Mouse (Mus musculus) lung, embryonic 16.5 days (tissue): ENCODE data around the gene Pip4k2b. TPM values are rescaled to one million over a fixed set of nuclear protein-coding genes. Genes with fewer than 3 reads are reported as not detected.
"Not testable (repeated sequence)": the region's sequence is repeated elsewhere in the genome, so short reads cannot be mapped to it uniquely, and the experiment has no call there.

Source experiments
- ATAC-seq: fragments of 200-750 bp; cut with Nextera tagmentation; 2 replicates; pipeline ENCODE4 v1.8.0; 2017; ENCODE audit warnings: low read depth, mild to moderate bottlenecking, moderate library complexity
- H3K27ac ChIP-seq: fragments of 300-500 bp; sonication (generic); 2 replicates; pipeline ENCODE4 v1.5.1; 2014; ENCODE audit warnings: mild to moderate bottlenecking, control low read depth, low read length
- H3K27me3 ChIP-seq: fragments of 300-500 bp; sonication (generic); 2 replicates; pipeline ENCODE4 v1.6.1; 2014; ENCODE audit warnings: low read depth, low read length, mixed read lengths; ENCODE audit not compliant: control insufficient read depth, insufficient read depth
- H3K36me3 ChIP-seq: fragments of 300-500 bp; sonication (generic); 2 replicates; pipeline ENCODE4 v1.6.1; 2014; ENCODE audit warnings: low read length; ENCODE audit not compliant: control insufficient read depth, insufficient read depth
- H3K4me1 ChIP-seq: fragments of 300-500 bp; sonication (generic); replicated peaks from 2 replicates; pipeline ENCODE4 v1.6.1; 2014; ENCODE audit warnings: low read length, mixed read lengths; ENCODE audit not compliant: control insufficient read depth, insufficient read depth
- H3K4me2 ChIP-seq: fragments of 300-500 bp; sonication (generic); 2 replicates; pipeline ENCODE4 v1.6.1; 2014; ENCODE audit warnings: low read depth, low read length, control low read depth
- H3K4me3 ChIP-seq: fragments of 300-500 bp; sonication (generic); 2 replicates; pipeline ENCODE4 v1.5.1; 2014; ENCODE audit warnings: mild to moderate bottlenecking, low read length, control low read depth
- H3K9ac ChIP-seq: fragments of 300-500 bp; sonication (generic); 2 replicates; pipeline ENCODE4 v1.6.1; 2014; ENCODE audit warnings: low read length, control low read depth
- H3K9me3 ChIP-seq: fragments of 300-500 bp; sonication (generic); 2 replicates; pipeline ENCODE4 v1.6.1; 2016; ENCODE audit warnings: low read length; ENCODE audit not compliant: control insufficient read depth
- WGBS: fragments of 180-500 bp; shearing (Covaris S2); extraction: QIAGEN DNeasy Blood & Tissue Kit; methylation state at CpG from one replicate; pipeline ENCODE4 v1.1.7; 2014; 5-methylcytosine and 5-hydroxymethylcytosine counted together
- polyA plus RNA-seq: library from polyadenylated mRNA; unstranded; fragments of >200 nt; fragmentation: Nextera tagmentation; extraction: Ambion mirVana; gene quantifications from 2 replicates; pipeline ENCODE4 v1.2.1, GENCODE M21; 2015

The Pip4k2b gene
- polyA plus RNA-seq, 1 experiment from 2014 or later: 1.3 TPM

- H3K27me3 ChIP-seq: no peaks in the 10 kb centered on the region
- peak; percentile 47; the same call in 1 of the 2 replicates for ATAC-seq
- no peak overlapping the region for H3K4me2 ChIP-seq
- H3K4me1 ChIP-seq: no peaks in the 10 kb centered on the region
- no peaks in the 10 kb centered on the region for H3K9me3 ChIP-seq
- peaks cover 32% of the 10 kb centered on the region for H3K36me3 ChIP-seq
- H3K4me3 ChIP-seq: no peak overlapping the region
- no peak overlapping the region for H3K27ac ChIP-seq
- 79% methylated on average over 14 of the region's 14 CpGs for WGBS
- H3K9ac ChIP-seq: no peak overlapping the region
These were observed 29.4 kb downstream of the Pip4k2b start for GRCm38 (mm10) chr11:97714784-97715760.

- no peak overlapping the region for H3K27ac ChIP-seq
- no peaks in the 10 kb centered on the region for H3K27me3 ChIP-seq
- no peak overlapping the region for H3K4me2 ChIP-seq
- WGBS: 98% methylated on average over 3 of the region's 3 CpGs
- H3K4me3 ChIP-seq: no peak overlapping the region
- peaks cover 29% of the 10 kb centered on the region for H3K36me3 ChIP-seq
- no peak for ATAC-seq
- H3K9me3 ChIP-seq: no peaks in the 10 kb centered on the region
- no peak overlapping the region for H3K9ac ChIP-seq
- H3K4me1 ChIP-seq: no peaks in the 10 kb centered on the region
These were observed 30.1 kb downstream of the Pip4k2b start for GRCm38 (mm10) chr11:97714356-97714755.

- 75% methylated on average over 8 of the region's 8 CpGs for WGBS
- H3K9me3 ChIP-seq: no peaks in the 10 kb centered on the region
- no peak overlapping the region for H3K27ac ChIP-seq
These were observed 30.6 kb downstream of the Pip4k2b start for GRCm38 (mm10) chr11:97713896-97714295.

GRCm38 (mm10) chr11:97712286-97712685 is 32.2 kb downstream of the Pip4k2b start:
- no peak overlapping the region for H3K27ac ChIP-seq
- ATAC-seq: no peak
- 83% methylated on average over 15 of the region's 15 CpGs for WGBS
- no peaks in the 10 kb centered on the region for H3K27me3 ChIP-seq
- H3K36me3 ChIP-seq: peaks cover 29% of the 10 kb centered on the region
- H3K9me3 ChIP-seq: no peaks in the 10 kb centered on the region
- no peaks in the 10 kb centered on the region for H3K4me1 ChIP-seq
- H3K9ac ChIP-seq: no peak overlapping the region
- H3K4me2 ChIP-seq: no peak overlapping the region
- no peak overlapping the region for H3K4me3 ChIP-seq

More at GRCm38 (mm10) chr11:97713896-97714295, 30.6 kb downstream of the Pip4k2b start:
- Histone ChIP-seq H3K4me2 (no peak overlapping the region), H3K4me1 (no peaks in the 10 kb centered on the region), H3K9ac (no peak overlapping the region), H3K4me3 (no peak overlapping the region), H3K36me3 (peaks cover 32% of the 10 kb centered on the region), H3K27me3 (no peaks in the 10 kb centered on the region)
- ATAC-seq: no peak

GRCm38 (mm10) chr11:97711200-97711900 is 33.2 kb downstream of the Pip4k2b start:
- ATAC-seq: no peak
- no peaks in the 10 kb centered on the region for H3K4me1 ChIP-seq
- H3K4me3 ChIP-seq: no peak overlapping the region
- WGBS: 72% methylated on average over 13 of the region's 13 CpGs
- no peak overlapping the region for H3K9ac ChIP-seq
- H3K27me3 ChIP-seq: no peaks in the 10 kb centered on the region
- no peak overlapping the region for H3K4me2 ChIP-seq
- H3K9me3 ChIP-seq: no peaks in the 10 kb centered on the region
- peaks cover 35% of the 10 kb centered on the region for H3K36me3 ChIP-seq
- no peak overlapping the region for H3K27ac ChIP-seq

GRCm38 (mm10) chr11:97710067-97710466 is 34.4 kb downstream of the Pip4k2b start:
- not testable (repeated sequence) for H3K4me3 ChIP-seq, H3K4me2 ChIP-seq, H3K9me3 ChIP-seq, H3K9ac ChIP-seq, H3K4me1 ChIP-seq, H3K27ac ChIP-seq, ATAC-seq, H3K27me3 ChIP-seq
- 78% methylated on average over 2 of the region's 2 CpGs for WGBS
- peaks cover 38% of the 10 kb centered on the region for H3K36me3 ChIP-seq

GRCm38 (mm10) chr11:97703039-97703826 is 41.3 kb downstream of the Pip4k2b start, which contains the start of gene Psmb3:
Gene Psmb3 (plus strand): TSS chr11:97703399.
- under 1% methylated on average over 35 of the region's 35 CpGs for WGBS
- Histone ChIP-seq H3K4me3 (peak within 1 kb of the TSS; percentile 95), H3K9me3 (no peaks in the 10 kb centered on the region), H3K36me3 (peaks cover 12% of the 10 kb centered on the region), H3K27ac (peak within 1 kb of the TSS; percentile 94), H3K4me2 (peak within 1 kb of the TSS; percentile 90), H3K27me3 (no peaks in the 10 kb centered on the region), H3K4me1 (peaks cover 25% of the 10 kb centered on the region), H3K9ac (peak within 1 kb of the TSS; percentile 95)
- ATAC-seq: peak; percentile 85

GRCm38 (mm10) chr11:97702393-97702745 is 42.1 kb downstream of the Pip4k2b start:
- Histone ChIP-seq H3K4me1 (peaks cover 32% of the 10 kb centered on the region), H3K27me3 (no peaks in the 10 kb centered on the region), H3K9ac (peak overlapping the region; percentile 79), H3K27ac (peak overlapping the region; percentile 94), H3K9me3 (no peaks in the 10 kb centered on the region), H3K36me3 (peaks cover 10% of the 10 kb centered on the region), H3K4me2 (peak overlapping the region; percentile 90), H3K4me3 (peak overlapping the region; percentile 95)
- peak; percentile 7 for ATAC-seq
- under 1% methylated on average over 24 of the region's 24 CpGs for WGBS
